Mouse (Mus musculus) MEL (cell line): ENCODE measurements around the gene Gm2174.

Experiments used
- CHD2 ChIP-seq: IDR thresholded peaks from 2 replicates; pipeline ENCODE4 v1.6.1; 2011; ENCODE audit warnings: low read length, improper control_type of control experiment
- CTCF ChIP-seq, 3 experiments: IDR thresholded peaks in 2 of 3; conservative IDR thresholded peaks in 1 of 3; 2 replicates each; pipeline ENCODE4 v1.5.1; 2011 to 2012; ENCODE audit warnings: low read length in 3 of 3, low read depth in 2 of 3, mild to moderate bottlenecking in 2 of 3, improper control_type of control experiment in 1 of 3, inconsistent platforms in 1 of 3, mixed read lengths in 1 of 3, moderate library complexity in 1 of 3; ENCODE audit not compliant: control insufficient read depth in 1 of 3, insufficient read depth in 1 of 3, poor library complexity in 1 of 3, severe bottlenecking in 1 of 3
- ELF1 ChIP-seq: IDR thresholded peaks from 2 replicates; pipeline ENCODE4 v1.6.1; 2014; ENCODE audit warnings: low read depth, mild to moderate bottlenecking, inconsistent platforms, low read length, improper control_type of control experiment, moderate library complexity
- EP300 ChIP-seq, 2 experiments: IDR thresholded peaks; 2 replicates each; pipeline ENCODE4 v1.6.1; 2011; ENCODE audit warnings: improper control_type of control experiment in 2 of 2, low read length in 2 of 2, low read depth in 1 of 2, mild to moderate bottlenecking in 1 of 2
- MAZ ChIP-seq: IDR thresholded peaks from 2 replicates; pipeline ENCODE4 v1.6.1; 2012; ENCODE audit warnings: low read depth, mild to moderate bottlenecking, inconsistent platforms, low read length, improper control_type of control experiment
- POLR2A ChIP-seq, 2 experiments: IDR thresholded peaks; 2 replicates each; pipeline ENCODE4 v1.6.1; 2011 to 2012; ENCODE audit warnings: low read length in 2 of 2, mild to moderate bottlenecking in 2 of 2, control low read depth in 1 of 2, improper control_type of control experiment in 1 of 2, low read depth in 1 of 2, moderate library complexity in 1 of 2; ENCODE audit not compliant: control insufficient read depth in 1 of 2, insufficient read depth in 1 of 2, poor library complexity in 1 of 2
- SIN3A ChIP-seq: IDR thresholded peaks from 2 replicates; pipeline ENCODE4 v1.6.1; 2012; ENCODE audit warnings: low read length, improper control_type of control experiment, inconsistent platforms
- TAL1 ChIP-seq: IDR thresholded peaks from 2 replicates; pipeline ENCODE4 v1.6.1; 2012; ENCODE audit warnings: mild to moderate bottlenecking, inconsistent platforms, low read length, moderate library complexity, mixed read lengths
- TBP ChIP-seq: IDR thresholded peaks from 2 replicates; pipeline ENCODE4 v1.8.0; 2011; ENCODE audit warnings: low read depth, low read length, improper control_type of control experiment
- USF2 ChIP-seq, 2 experiments: IDR thresholded peaks; 2 replicates each; pipeline ENCODE4 v1.6.1; 2011 to 2012; ENCODE audit warnings: improper control_type of control experiment in 2 of 2, low read length in 2 of 2, borderline replicate concordance in 1 of 2, inconsistent platforms in 1 of 2, low read depth in 1 of 2, mild to moderate bottlenecking in 1 of 2; ENCODE audit not compliant: insufficient read depth in 1 of 2

DNA sequence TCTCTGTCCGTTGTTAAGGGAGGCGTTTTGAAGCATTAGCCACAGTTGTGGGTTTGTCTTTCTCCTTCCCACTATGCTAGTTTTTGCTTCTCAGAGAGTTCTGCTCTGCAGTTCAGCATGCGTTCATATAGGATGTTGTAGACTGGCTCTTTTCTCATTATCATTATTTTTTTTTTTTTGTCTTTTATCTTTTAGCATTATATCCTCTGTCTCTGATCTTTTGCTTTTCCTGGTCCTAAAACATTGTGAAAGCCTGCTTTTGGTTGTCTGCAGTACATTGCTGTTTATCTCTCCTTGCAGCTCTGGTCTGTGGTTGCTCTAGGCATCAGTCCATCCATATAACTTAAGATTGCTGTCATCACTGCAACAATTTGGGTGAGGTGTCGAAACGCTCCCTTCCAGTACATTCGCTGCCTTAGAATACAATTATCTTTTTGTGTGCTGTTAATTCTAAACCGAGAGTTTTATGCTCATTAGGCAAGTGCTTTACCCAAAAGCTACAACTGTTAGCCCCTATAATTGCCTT lies 11.9 kb upstream of the Gm2174 start:
- no peak for TF ChIP-seq CTCF (IDR thresholded peaks at IDR 0.05 in 2 of 3, conservative IDR thresholded peaks at IDR 0.05 in 1 of 3; ENCODE audit: control insufficient read depth in 1 of 3, insufficient read depth in 1 of 3, low read depth in 2 of 3, low read length in 3 of 3, poor library complexity in 1 of 3, severe bottlenecking in 1 of 3)
- TF ChIP-seq EP300 (IDR thresholded peaks at IDR 0.05; ENCODE audit: low read depth in 1 of 2, low read length in 2 of 2): peak; percentile 86 to 87
- TF ChIP-seq POLR2A (IDR thresholded peaks at IDR 0.05; ENCODE audit: control insufficient read depth in 1 of 2, insufficient read depth in 1 of 2, low read depth in 1 of 2, low read length in 2 of 2, poor library complexity in 1 of 2): no peak
- no peak for TF ChIP-seq MAZ
- TF ChIP-seq TAL1: peak; percentile 81
- no peak for TF ChIP-seq TBP
- TF ChIP-seq USF2 (IDR thresholded peaks at IDR 0.05; ENCODE audit: borderline replicate concordance in 1 of 2, insufficient read depth in 1 of 2, low read depth in 1 of 2, low read length in 2 of 2): no peak
- TF ChIP-seq SIN3A: peak; percentile 69
- no peak for TF ChIP-seq CHD2
- TF ChIP-seq ELF1: no peak
